Mouse (Mus musculus): ENCODE measurements at regions not wholly inside any gene's neighbourhood (a gene's known extent, or its start where the extent isn't known, plus 50 kb on each side); places are given as distances from the start of the nearest gene placed in this dataset.

DNA sequence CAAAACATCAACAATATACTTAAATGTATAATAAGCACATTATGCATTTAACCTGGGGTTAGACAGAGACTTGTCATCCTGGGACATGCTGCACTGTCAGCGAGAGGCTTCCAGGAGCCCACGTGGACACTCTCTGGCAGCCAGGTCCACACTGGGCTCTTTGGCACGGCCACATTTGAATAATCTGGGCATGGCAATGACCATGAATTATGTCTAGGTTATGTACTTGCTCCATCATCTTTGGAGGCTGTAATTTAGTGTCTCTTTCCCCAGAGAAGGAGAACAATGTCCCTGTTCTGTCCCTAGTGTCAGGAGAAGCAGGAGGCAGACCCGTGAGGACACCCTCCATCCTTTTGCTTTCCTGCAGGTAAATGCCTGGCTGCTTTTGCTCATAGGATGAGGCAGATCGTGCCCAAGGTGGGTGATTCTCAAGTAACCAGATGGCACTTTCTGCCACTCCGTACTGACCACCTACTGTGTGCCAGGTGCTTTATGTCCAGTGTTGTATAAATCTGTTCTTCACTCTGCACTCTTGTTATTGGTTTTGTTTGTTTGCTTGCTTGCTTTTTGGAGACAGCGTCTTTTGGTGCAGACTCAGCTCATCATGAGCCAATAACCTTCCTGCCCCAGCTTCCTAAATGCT is 56.2 kb upstream of the Car12 start:
- TF ChIP-seq GATA1 (IDR thresholded peaks at IDR 0.05; ENCODE audit: borderline replicate concordance, low read length) = no peak
- no peak for TF ChIP-seq FLI1 (IDR thresholded peaks at IDR 0.05; ENCODE audit: low read length)
